Mouse (Mus musculus): ENCODE data around the gene Olfr618. TPM values are rescaled to one million over a fixed set of nuclear protein-coding genes. Genes with fewer than 3 reads are reported as not detected.

Gene Olfr618
- polyA plus RNA-seq, 1 experiment from 2014 or later: 0.08 TPM

DNA sequence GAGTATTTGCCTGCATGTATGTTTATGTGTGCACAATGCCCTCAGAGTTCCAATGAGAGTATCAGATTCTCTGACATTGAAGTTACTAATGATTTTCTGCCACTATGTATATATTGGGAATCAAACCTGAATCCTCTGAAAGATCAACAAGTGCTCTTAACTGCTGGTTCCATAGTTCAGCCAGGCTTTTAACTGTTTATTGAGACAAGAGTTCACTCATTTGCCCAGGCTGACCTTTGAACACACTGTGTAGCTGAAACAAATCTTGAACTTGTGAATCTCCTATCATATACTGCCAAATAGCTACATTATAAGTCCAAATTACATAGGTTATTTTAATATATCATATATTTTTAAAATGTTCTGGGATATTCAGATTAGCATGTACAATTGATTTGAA lies 46.9 kb downstream of the Olfr618 start:
- Histone ChIP-seq H3K36me3 (ENCODE audit: control insufficient read depth, insufficient read depth, low read length) (no peaks in the 10 kb centered on the region), H3K9ac (replicated peaks; ENCODE audit: low read length) (no peak overlapping the region), H3K4me1 (ENCODE audit: control insufficient read depth, insufficient read depth, low read length) (no peaks in the 10 kb centered on the region), H3K9me3 (ENCODE audit: control insufficient read depth, low read length) (no peaks in the 10 kb centered on the region), H3K4me3 (replicated peaks; ENCODE audit: low read depth, low read length) (no peak overlapping the region), H3K4me2 (ENCODE audit: low read length) (no peak overlapping the region), H3K27ac (replicated peaks; ENCODE audit: low read depth, low read length) (no peak overlapping the region), H3K27me3 (ENCODE audit: control insufficient read depth, insufficient read depth, low read length) (no peaks in the 10 kb centered on the region)
- ATAC-seq (ENCODE audit: low FRiP score, low TSS enrichment) (no peak), DNase-seq (no peak)

- no peak within 1 kb of the TSS for H3K27ac ChIP-seq (replicated peaks; ENCODE audit: low read depth, low read length)
- DNase-seq (no peak), ATAC-seq (ENCODE audit: low FRiP score, low TSS enrichment) (no peak)
- 80% methylated on average over 1 of the region's 1 CpGs for WGBS
- no peaks in the 10 kb centered on the region for H3K27me3 ChIP-seq (ENCODE audit: control insufficient read depth, insufficient read depth, low read length)
- H3K4me3 ChIP-seq (replicated peaks; ENCODE audit: low read depth, low read length): no peak within 1 kb of the TSS
- H3K4me1 ChIP-seq (ENCODE audit: control insufficient read depth, insufficient read depth, low read length): no peaks in the 10 kb centered on the region
- H3K4me2 ChIP-seq (ENCODE audit: low read length): no peak within 1 kb of the TSS
- no peaks in the 10 kb centered on the region for H3K9me3 ChIP-seq (ENCODE audit: control insufficient read depth, low read length)
- H3K9ac ChIP-seq (replicated peaks; ENCODE audit: low read length): no peak within 1 kb of the TSS
- H3K36me3 ChIP-seq (ENCODE audit: control insufficient read depth, insufficient read depth, low read length): no peaks in the 10 kb centered on the region
Measured at GRCm38 (mm10) chr7:103642602-103643001, 52.7 kb downstream of the Olfr618 start, which contains the start of gene Olfr622. Olfr622 (minus strand) TSS chr7:103642702.

DNA sequence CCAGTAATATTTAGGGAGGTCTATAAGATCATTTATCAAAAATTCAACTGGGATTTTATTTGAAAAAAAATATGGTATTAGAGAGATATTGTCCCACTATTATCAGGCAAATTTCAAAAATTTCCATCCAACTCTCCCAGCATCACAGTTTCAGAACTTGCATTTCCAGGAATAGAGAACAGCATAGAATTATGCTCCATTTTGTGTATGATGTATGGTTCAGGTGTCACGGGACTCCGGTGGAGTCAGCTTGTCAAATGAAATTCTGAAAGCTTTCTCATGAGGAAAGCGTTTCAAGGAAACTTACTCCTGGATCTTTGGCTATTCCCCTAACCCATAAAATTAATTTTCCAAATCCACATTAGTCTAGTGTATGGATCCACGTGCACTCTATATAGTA lies 54.2 kb downstream of the Olfr618 start:
- Histone ChIP-seq H3K9ac (replicated peaks; ENCODE audit: low read length) (no peak overlapping the region), H3K4me1 (ENCODE audit: control insufficient read depth, insufficient read depth, low read length) (no peaks in the 10 kb centered on the region), H3K4me3 (replicated peaks; ENCODE audit: low read depth, low read length) (no peak overlapping the region), H3K36me3 (ENCODE audit: control insufficient read depth, insufficient read depth, low read length) (no peaks in the 10 kb centered on the region), H3K9me3 (ENCODE audit: control insufficient read depth, low read length) (no peaks in the 10 kb centered on the region), H3K27ac (replicated peaks; ENCODE audit: low read depth, low read length) (no peak overlapping the region), H3K27me3 (ENCODE audit: control insufficient read depth, insufficient read depth, low read length) (no peaks in the 10 kb centered on the region), H3K4me2 (ENCODE audit: low read length) (no peak overlapping the region)
- ATAC-seq (ENCODE audit: low FRiP score, low TSS enrichment) (no peak), DNase-seq (no peak)
- WGBS: 89% methylated on average over 4 of the region's 4 CpGs

Small RNAs within 50 kb of the gene (microRNA-seq; reads per million reads assigned to microRNA genes)
- not detected for gene Gm26506

Other genes with a start within 250 kb of the Olfr618 start
- gene Olfr600, start 240.4 kb upstream of the Olfr618 start, polyA plus RNA-seq (2014; fragmentation: Nextera tagmentation; extraction: Ambion mirVana): not detected in 2 replicates
- not detected in 2 replicates for gene Olfr601, start 227.4 kb upstream of the Olfr618 start, polyA plus RNA-seq (2014; fragmentation: Nextera tagmentation; extraction: Ambion mirVana)
- gene Olfr603, start 203.9 kb upstream of the Olfr618 start, polyA plus RNA-seq (2014; fragmentation: Nextera tagmentation; extraction: Ambion mirVana): not detected in 2 replicates
- gene Usp17lc, start 175.0 kb upstream of the Olfr618 start, polyA plus RNA-seq (2014; fragmentation: Nextera tagmentation; extraction: Ambion mirVana): not detected in 2 replicates
- gene Olfr605, start 144.7 kb upstream of the Olfr618 start, polyA plus RNA-seq (2014; fragmentation: Nextera tagmentation; extraction: Ambion mirVana): not detected in 2 replicates
- gene Olfr606, start 141.1 kb upstream of the Olfr618 start, polyA plus RNA-seq (2014; fragmentation: Nextera tagmentation; extraction: Ambion mirVana): not detected in 2 replicates
- gene Olfr607, start 126.0 kb upstream of the Olfr618 start, polyA plus RNA-seq (2014; fragmentation: Nextera tagmentation; extraction: Ambion mirVana): not detected in 2 replicates
- gene Olfr608, start 120.2 kb upstream of the Olfr618 start, polyA plus RNA-seq (2014; fragmentation: Nextera tagmentation; extraction: Ambion mirVana): not detected in 2 replicates
- not detected in 2 replicates for gene Olfr609, start 92.0 kb upstream of the Olfr618 start, polyA plus RNA-seq (2014; fragmentation: Nextera tagmentation; extraction: Ambion mirVana)
- not detected in 2 replicates for gene Olfr610, start 78.0 kb upstream of the Olfr618 start, polyA plus RNA-seq (2014; fragmentation: Nextera tagmentation; extraction: Ambion mirVana)
- not detected in 2 replicates for gene Olfr611, start 69.3 kb upstream of the Olfr618 start, polyA plus RNA-seq (2014; fragmentation: Nextera tagmentation; extraction: Ambion mirVana)
- not detected in 2 replicates for gene Olfr612, start 47.4 kb upstream of the Olfr618 start, polyA plus RNA-seq (2014; fragmentation: Nextera tagmentation; extraction: Ambion mirVana)
- gene Olfr613, start 42.0 kb upstream of the Olfr618 start, polyA plus RNA-seq (2014; fragmentation: Nextera tagmentation; extraction: Ambion mirVana): not detected in 2 replicates
- gene Olfr615, start 34.0 kb upstream of the Olfr618 start, polyA plus RNA-seq (2014; fragmentation: Nextera tagmentation; extraction: Ambion mirVana): not detected in 2 replicates
- not detected in 2 replicates for gene Olfr616, start 21.0 kb upstream of the Olfr618 start, polyA plus RNA-seq (2014; fragmentation: Nextera tagmentation; extraction: Ambion mirVana)
- not detected in 2 replicates for gene Olfr617, start 17.0 kb upstream of the Olfr618 start, polyA plus RNA-seq (2014; fragmentation: Nextera tagmentation; extraction: Ambion mirVana)
- gene Olfr619, start 10.5 kb downstream of the Olfr618 start, polyA plus RNA-seq (2014; fragmentation: Nextera tagmentation; extraction: Ambion mirVana): not detected in 2 replicates
- not detected in 2 replicates for gene Olfr620, start 22.4 kb downstream of the Olfr618 start, polyA plus RNA-seq (2014; fragmentation: Nextera tagmentation; extraction: Ambion mirVana)
- not detected in 2 replicates for gene Olfr622, start 52.6 kb downstream of the Olfr618 start, polyA plus RNA-seq (2014; fragmentation: Nextera tagmentation; extraction: Ambion mirVana)
- gene Olfr623, start 73.6 kb downstream of the Olfr618 start, polyA plus RNA-seq (2014; fragmentation: Nextera tagmentation; extraction: Ambion mirVana): not detected in 2 replicates
- not detected in 2 replicates for gene Olfr624, start 81.1 kb downstream of the Olfr618 start, polyA plus RNA-seq (2014; fragmentation: Nextera tagmentation; extraction: Ambion mirVana)
- gene Olfr625-ps1, start 92.6 kb downstream of the Olfr618 start, polyA plus RNA-seq (2014; fragmentation: Nextera tagmentation; extraction: Ambion mirVana): not detected in 2 replicates
- gene Olfr243, start 124.6 kb downstream of the Olfr618 start, polyA plus RNA-seq (2014; fragmentation: Nextera tagmentation; extraction: Ambion mirVana): not detected in 2 replicates
- not detected in 2 replicates for gene Olfr628, start 140.3 kb downstream of the Olfr618 start, polyA plus RNA-seq (2014; fragmentation: Nextera tagmentation; extraction: Ambion mirVana)
- not detected in 2 replicates for gene Olfr629, start 154.8 kb downstream of the Olfr618 start, polyA plus RNA-seq (2014; fragmentation: Nextera tagmentation; extraction: Ambion mirVana)
- gene Olfr630, start 167.2 kb downstream of the Olfr618 start, polyA plus RNA-seq (2014; fragmentation: Nextera tagmentation; extraction: Ambion mirVana): not detected in 2 replicates
- not detected in 2 replicates for gene Olfr69, start 181.5 kb downstream of the Olfr618 start, polyA plus RNA-seq (2014; fragmentation: Nextera tagmentation; extraction: Ambion mirVana)
- not detected in 2 replicates for gene Olfr68, start 189.6 kb downstream of the Olfr618 start, polyA plus RNA-seq (2014; fragmentation: Nextera tagmentation; extraction: Ambion mirVana)
- gene Olfr67, start 201.7 kb downstream of the Olfr618 start, polyA plus RNA-seq (2014; fragmentation: Nextera tagmentation; extraction: Ambion mirVana): not detected in 2 replicates
- 856 and 1,369 TPM in 2 replicates for gene Hbb-bt, start 223.9 kb downstream of the Olfr618 start, polyA plus RNA-seq (2014; fragmentation: Nextera tagmentation; extraction: Ambion mirVana)
- 2,393 and 3,364 TPM in 2 replicates for gene Hbb-bs, start 238.0 kb downstream of the Olfr618 start, polyA plus RNA-seq (2014; fragmentation: Nextera tagmentation; extraction: Ambion mirVana)

Data from midbrain, embryonic 14.5 days (tissue).